Mouse (Mus musculus) adrenal gland, adult 18-20 months (tissue): Measurements from ENCODE around the gene Acadvl. TPM values are rescaled to one million over a fixed set of nuclear protein-coding genes. Genes with fewer than 3 reads are reported as not detected.

ENCODE experiments used
- DNase-seq, 2 experiments: peaks; one replicate each; pipeline ENCODE4 v3.0.0; 2021 to 2022; ENCODE audit warnings: low spot score in 2 of 2
- total RNA-seq, 2 experiments: library from RNA; stranded (reverse); gene quantifications; 1 replicate in 1 of 2; 2 replicates in 1 of 2; pipeline ENCODE4 v1.2.3; 2021

Acadvl gene
- total RNA-seq, 2 experiments from 2014 or later, result 522 to 1,041 TPM

- no peak for DNase-seq
Measured at GRCm38 (mm10) chr11:69982877-69983276, 32.3 kb downstream of the Acadvl start.

GRCm38 (mm10) chr11:69982225-69982624, 33.0 kb downstream of the Acadvl start, which contains the start of gene Elp5:
Gene Elp5 (minus strand): TSS chr11:69982517.
- DNase-seq, result no peak

GRCm38 (mm10) chr11:69981141-69981762, 34.0 kb downstream of the Acadvl start, which contains the start of gene Ctdnep1:
Gene Ctdnep1 (plus strand): TSS chr11:69981156.
- DNase-seq, result peak in 1 of 2 experiments; percentile 41

- peak; percentile 99 to 100 for DNase-seq
Measured at GRCm38 (mm10) chr11:69980196-69981140, 34.7 kb downstream of the Acadvl start.

- DNase-seq, result no peak
Measured at GRCm38 (mm10) chr11:69979827-69980195, 35.4 kb downstream of the Acadvl start.

- DNase-seq, result no peak
Measured at GRCm38 (mm10) chr11:69976271-69976670, 38.9 kb downstream of the Acadvl start.

- DNase-seq, result no peak
Measured at GRCm38 (mm10) chr11:69974907-69975306, 40.3 kb downstream of the Acadvl start.

GRCm38 (mm10) chr11:69970775-69971174, 44.4 kb downstream of the Acadvl start:
- no peak for DNase-seq

GRCm38 (mm10) chr11:69970222-69970621, 45.0 kb downstream of the Acadvl start:
- DNase-seq, result no peak

- no peak for DNase-seq
Measured at GRCm38 (mm10) chr11:69968793-69969192, 46.4 kb downstream of the Acadvl start.

GRCm38 (mm10) chr11:69966860-69967517, 48.2 kb downstream of the Acadvl start:
- no peak for DNase-seq

- no peak for DNase-seq
Measured at GRCm38 (mm10) chr11:69966006-69966859, 49.0 kb downstream of the Acadvl start.

- no peak for DNase-seq
Measured at GRCm38 (mm10) chr11:69965271-69966005, 49.8 kb downstream of the Acadvl start.

- no peak for DNase-seq
Measured at GRCm38 (mm10) chr11:69964650-69965270, 50.5 kb downstream of the Acadvl start, which contains the start of gene Cldn7. Gene Cldn7 (plus strand): TSS chr11:69964779.

- no peak for DNase-seq
Measured at GRCm38 (mm10) chr11:69961841-69962240, 53.4 kb downstream of the Acadvl start.

GRCm38 (mm10) chr11:69960616-69961015, 54.6 kb downstream of the Acadvl start:
- DNase-seq, result no peak
